Mouse (Mus musculus) hindbrain, embryonic 11.5 days (tissue): ENCODE data around the gene P3h4. TPM values are rescaled to one million over a fixed set of nuclear protein-coding genes. Genes with fewer than 3 reads are reported as not detected.

Source experiments
- ATAC-seq: fragments of 200-750 bp; cut with Nextera tagmentation; 2 replicates; pipeline ENCODE4 v1.8.0; 2017; ENCODE audit warnings: mild to moderate bottlenecking, moderate TSS enrichment, moderate library complexity; ENCODE audit not compliant: low FRiP score
- DNase-seq: peaks from one replicate; pipeline ENCODE4 v3.0.0-alpha.2; 2015; ENCODE audit warnings: low spot score
- H3K27ac ChIP-seq: fragments of 300-500 bp; sonication (generic); 2 replicates; pipeline ENCODE4 v1.5.1; 2014; ENCODE audit warnings: mild to moderate bottlenecking, low read depth, low read length
- H3K27me3 ChIP-seq: fragments of 300-500 bp; sonication (generic); 2 replicates; pipeline ENCODE4 v1.6.1; 2014; ENCODE audit warnings: mild to moderate bottlenecking, low read length, moderate library complexity, mixed read lengths; ENCODE audit not compliant: control insufficient read depth, insufficient read depth
- H3K36me3 ChIP-seq: fragments of 300-500 bp; sonication (generic); 2 replicates; pipeline ENCODE4 v1.6.1; 2014; ENCODE audit warnings: mild to moderate bottlenecking, low read length, moderate library complexity, mixed read lengths; ENCODE audit not compliant: control insufficient read depth, insufficient read depth
- H3K4me1 ChIP-seq: fragments of 300-500 bp; sonication (generic); replicated peaks from 2 replicates; pipeline ENCODE4 v1.6.1; 2014; ENCODE audit warnings: low read length, mixed read lengths; ENCODE audit not compliant: control insufficient read depth, insufficient read depth
- H3K4me2 ChIP-seq: fragments of 300-500 bp; sonication (generic); replicated peaks from 2 replicates; pipeline ENCODE4 v1.6.1; 2014; ENCODE audit warnings: mild to moderate bottlenecking, low read depth, low read length
- H3K4me3 ChIP-seq: fragments of 300-500 bp; sonication (generic); 2 replicates; pipeline ENCODE4 v1.5.1; 2014; ENCODE audit warnings: low read depth, low read length
- H3K9ac ChIP-seq: fragments of 300-500 bp; sonication (generic); 2 replicates; pipeline ENCODE4 v1.6.1; 2014; ENCODE audit warnings: low read depth, low read length
- H3K9me3 ChIP-seq: fragments of 300-500 bp; sonication (generic); 2 replicates; pipeline ENCODE4 v1.6.1; 2016; ENCODE audit warnings: low read length; ENCODE audit not compliant: control insufficient read depth
- WGBS: fragments of 180-500 bp; shearing (Covaris S2); extraction: QIAGEN DNeasy Blood & Tissue Kit; methylation state at CpG from one replicate; pipeline ENCODE4 v1.1.7; 2014; 5-methylcytosine and 5-hydroxymethylcytosine counted together
- polyA plus RNA-seq: library from polyadenylated mRNA; unstranded; fragments of >200 nt; fragmentation: Nextera tagmentation; extraction: Ambion mirVana; gene quantifications from 2 replicates; pipeline ENCODE4 v1.2.1, GENCODE M21; 2014

Gene P3h4
- polyA plus RNA-seq, 1 experiment from 2014 or later: 19.6 TPM

- no peaks in the 10 kb centered on the region for H3K4me1 ChIP-seq
- DNase-seq: no peak
- H3K27ac ChIP-seq: no peak overlapping the region
- WGBS: 86% methylated on average over 6 of the region's 6 CpGs
- H3K27me3 ChIP-seq: no peaks in the 10 kb centered on the region
- H3K9me3 ChIP-seq: no peaks in the 10 kb centered on the region
- no peak overlapping the region for H3K9ac ChIP-seq
- H3K4me3 ChIP-seq: no peak overlapping the region
- ATAC-seq: no peak
- no peak overlapping the region for H3K4me2 ChIP-seq
- H3K36me3 ChIP-seq: no peaks in the 10 kb centered on the region; the same call in 1 of the 2 replicates
These were observed 32.0 kb downstream of the P3h4 start for GRCm38 (mm10) chr11:100382682-100383081.

- H3K36me3 ChIP-seq: no peaks in the 10 kb centered on the region; the same call in 1 of the 2 replicates
- DNase-seq: no peak
- ATAC-seq: no peak
- no peaks in the 10 kb centered on the region for H3K9me3 ChIP-seq
- WGBS: 96% methylated on average over 4 of the region's 4 CpGs
- no peaks in the 10 kb centered on the region for H3K27me3 ChIP-seq
- no peaks in the 10 kb centered on the region for H3K4me1 ChIP-seq
- no peak overlapping the region for H3K27ac ChIP-seq
- H3K4me2 ChIP-seq: no peak overlapping the region
- H3K9ac ChIP-seq: no peak overlapping the region
- no peak overlapping the region for H3K4me3 ChIP-seq
These were observed 35.3 kb downstream of the P3h4 start for GRCm38 (mm10) chr11:100379311-100379710.

- WGBS: 80% methylated on average over 5 of the region's 5 CpGs
- no peak overlapping the region for H3K9ac ChIP-seq
- no peak overlapping the region for H3K27ac ChIP-seq
- no peaks in the 10 kb centered on the region for H3K27me3 ChIP-seq
- no peaks in the 10 kb centered on the region; the same call in 1 of the 2 replicates for H3K36me3 ChIP-seq
- H3K9me3 ChIP-seq: no peaks in the 10 kb centered on the region
- DNase-seq (no peak), ATAC-seq (no peak)
- H3K4me1 ChIP-seq: no peaks in the 10 kb centered on the region
- H3K4me2 ChIP-seq: no peak overlapping the region
- no peak overlapping the region for H3K4me3 ChIP-seq
These were observed 36.2 kb downstream of the P3h4 start for GRCm38 (mm10) chr11:100378446-100378845.

GRCm38 (mm10) chr11:100377989-100378388 is 36.6 kb downstream of the P3h4 start:
- no peak overlapping the region for H3K4me3 ChIP-seq
- 94% methylated on average over 14 of the region's 14 CpGs for WGBS
- H3K9ac ChIP-seq: no peak overlapping the region
- H3K4me2 ChIP-seq: no peak overlapping the region
- no peaks in the 10 kb centered on the region for H3K9me3 ChIP-seq
- H3K27me3 ChIP-seq: no peaks in the 10 kb centered on the region
- no peak for DNase-seq
- H3K27ac ChIP-seq: no peak overlapping the region
- no peaks in the 10 kb centered on the region for H3K4me1 ChIP-seq
- no peaks in the 10 kb centered on the region; the same call in 1 of the 2 replicates for H3K36me3 ChIP-seq
- ATAC-seq: no peak

- no peak for DNase-seq
- Histone ChIP-seq H3K4me1 (no peaks in the 10 kb centered on the region), H3K27ac (no peak overlapping the region), H3K4me3 (no peak overlapping the region), H3K9me3 (no peaks in the 10 kb centered on the region), H3K9ac (no peak overlapping the region), H3K4me2 (no peak overlapping the region), H3K27me3 (no peaks in the 10 kb centered on the region), H3K36me3 (no peaks in the 10 kb centered on the region)
- 91% methylated on average over 21 of the region's 21 CpGs for WGBS
- ATAC-seq: no peak
These were observed 37.8 kb downstream of the P3h4 start for GRCm38 (mm10) chr11:100376746-100377389.

- H3K4me1 ChIP-seq: no peaks in the 10 kb centered on the region
- H3K9me3 ChIP-seq: no peaks in the 10 kb centered on the region
- H3K36me3 ChIP-seq: no peaks in the 10 kb centered on the region
- H3K9ac ChIP-seq: no peak overlapping the region
- 82% methylated on average over 4 of the region's 4 CpGs for WGBS
- H3K27me3 ChIP-seq: no peaks in the 10 kb centered on the region
- ATAC-seq (no peak), DNase-seq (no peak)
- no peak overlapping the region for H3K4me2 ChIP-seq
- H3K4me3 ChIP-seq: no peak overlapping the region
- no peak overlapping the region for H3K27ac ChIP-seq
These were observed 38.6 kb downstream of the P3h4 start for GRCm38 (mm10) chr11:100376005-100376404.

- ATAC-seq: no peak
- Histone ChIP-seq H3K9me3 (no peaks in the 10 kb centered on the region), H3K36me3 (no peaks in the 10 kb centered on the region), H3K4me2 (no peak overlapping the region), H3K27ac (no peak overlapping the region), H3K4me1 (no peaks in the 10 kb centered on the region), H3K4me3 (no peak overlapping the region), H3K27me3 (no peaks in the 10 kb centered on the region), H3K9ac (no peak overlapping the region)
- no peak for DNase-seq
- 88% methylated on average over 9 of the region's 9 CpGs for WGBS
These were observed 39.5 kb downstream of the P3h4 start for GRCm38 (mm10) chr11:100375127-100375526.

- Histone ChIP-seq H3K27ac (no peak overlapping the region), H3K4me3 (no peak overlapping the region), H3K36me3 (no peaks in the 10 kb centered on the region), H3K9ac (no peak overlapping the region), H3K4me2 (no peak overlapping the region), H3K27me3 (no peaks in the 10 kb centered on the region), H3K9me3 (no peaks in the 10 kb centered on the region), H3K4me1 (no peaks in the 10 kb centered on the region)
- ATAC-seq (no peak), DNase-seq (no peak)
- WGBS: 68% methylated on average over 7 of the region's 8 CpGs
These were observed 42.6 kb downstream of the P3h4 start for GRCm38 (mm10) chr11:100371981-100372558.

GRCm38 (mm10) chr11:100369822-100370221 is 44.8 kb downstream of the P3h4 start:
- H3K4me2 ChIP-seq: no peak overlapping the region
- H3K4me3 ChIP-seq: no peak overlapping the region
- H3K9ac ChIP-seq: no peak overlapping the region
- no peak overlapping the region for H3K27ac ChIP-seq
- H3K4me1 ChIP-seq: no peaks in the 10 kb centered on the region
- H3K36me3 ChIP-seq: no peaks in the 10 kb centered on the region
- ATAC-seq (no peak), DNase-seq (no peak)
- WGBS: 78% methylated on average over 8 of the region's 8 CpGs
- no peaks in the 10 kb centered on the region for H3K9me3 ChIP-seq
- no peaks in the 10 kb centered on the region for H3K27me3 ChIP-seq
